Mouse (Mus musculus): Measurements from ENCODE around the gene Trpv4. TPM values are rescaled to one million over a fixed set of nuclear protein-coding genes. Genes with fewer than 3 reads are reported as not detected.

Trpv4 gene
- polyA plus RNA-seq, 1 experiment = 0.14 TPM

DNA sequence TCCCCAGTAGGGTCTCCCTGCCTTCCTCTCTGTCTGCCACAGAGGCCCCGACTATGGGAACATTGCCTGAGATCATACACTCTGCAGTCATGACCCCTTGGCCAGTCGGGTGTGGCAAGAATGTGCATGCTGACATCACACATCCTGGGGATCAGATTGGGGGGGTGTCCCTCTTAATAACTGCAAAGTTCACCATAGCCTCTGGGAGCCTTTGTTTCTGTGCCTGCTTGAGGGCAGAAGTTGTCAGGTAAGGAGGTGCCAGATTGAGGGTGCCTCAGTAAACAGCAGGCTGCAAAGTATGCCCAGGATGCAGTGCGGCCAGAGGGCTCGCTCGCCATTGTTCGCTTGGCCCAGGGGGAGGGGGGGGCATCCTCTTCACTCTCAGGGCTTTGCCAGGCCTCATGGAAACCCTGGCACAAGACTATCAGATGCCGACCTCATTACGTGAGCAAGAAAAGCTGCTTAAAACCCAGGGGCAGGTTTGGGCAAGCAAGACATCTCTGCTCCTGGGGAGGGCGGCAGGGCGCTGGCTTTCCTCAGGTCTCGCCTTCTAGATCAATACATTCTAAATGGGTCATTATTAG lies 9.4 kb downstream of the Trpv4 start:
- TF ChIP-seq GATA1 (IDR thresholded peaks at IDR 0.05; ENCODE audit: low read length) = no peak

DNA sequence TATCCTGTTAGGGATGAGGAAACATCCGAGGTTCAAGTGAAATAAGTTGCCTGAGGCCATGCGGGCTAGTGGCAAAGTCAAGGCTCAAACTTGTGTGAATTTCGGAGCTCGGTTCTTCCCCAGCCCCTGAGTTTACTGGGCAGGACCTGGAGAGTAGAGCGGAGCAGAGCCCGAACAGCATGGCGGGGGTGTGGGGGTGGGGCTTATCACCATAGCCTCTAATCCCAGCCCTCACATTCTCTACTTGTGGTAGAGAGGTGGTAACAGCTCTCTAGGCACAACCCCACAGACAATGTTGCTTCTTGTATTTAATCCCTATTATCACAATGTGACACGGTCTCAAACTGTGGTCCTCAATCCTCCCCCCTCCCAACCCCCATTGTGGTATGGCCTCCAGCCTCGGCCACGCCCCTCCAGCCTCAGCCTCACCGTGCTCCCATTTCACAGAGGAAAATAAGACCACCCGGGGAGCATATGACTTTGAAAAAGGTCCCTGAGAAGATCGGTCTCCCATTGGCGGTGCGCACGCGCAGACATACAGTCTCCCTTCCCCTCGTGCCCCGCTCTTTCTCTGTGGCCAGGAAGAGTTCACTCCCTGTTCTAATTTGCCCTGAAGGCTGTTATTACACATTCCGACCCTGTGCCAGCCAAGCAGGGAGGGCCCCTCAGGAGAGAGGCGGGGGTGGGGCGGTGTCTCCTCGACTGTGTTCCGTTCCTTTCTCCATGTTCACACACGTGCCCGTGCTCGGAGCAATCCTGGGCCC lies 10.8 kb downstream of the Trpv4 start:
- no peak for TF ChIP-seq GATA1 (IDR thresholded peaks at IDR 0.05; ENCODE audit: low read length)

DNA sequence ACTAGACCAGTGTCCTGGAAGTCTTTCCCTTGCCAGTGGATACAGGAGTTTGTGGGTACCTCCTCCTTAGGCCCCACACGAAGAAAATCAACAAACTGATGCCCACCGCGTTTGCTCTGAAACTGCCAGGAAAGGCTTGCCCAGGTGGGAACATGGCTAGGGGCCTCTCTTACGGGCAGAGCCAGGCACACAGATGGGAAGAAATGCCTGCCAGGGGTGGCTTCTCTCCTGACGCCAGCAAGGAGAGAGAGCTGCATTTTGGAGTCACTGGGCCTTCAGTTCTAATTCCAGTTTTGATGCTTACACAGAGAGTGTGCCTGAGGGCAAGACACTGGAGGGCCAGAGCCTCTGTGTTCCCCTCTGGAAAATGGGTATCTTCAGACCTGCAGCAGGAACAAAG lies 12.3 kb downstream of the Trpv4 start:
- no peak for TF ChIP-seq GATA1 (IDR thresholded peaks at IDR 0.05; ENCODE audit: low read length)

DNA sequence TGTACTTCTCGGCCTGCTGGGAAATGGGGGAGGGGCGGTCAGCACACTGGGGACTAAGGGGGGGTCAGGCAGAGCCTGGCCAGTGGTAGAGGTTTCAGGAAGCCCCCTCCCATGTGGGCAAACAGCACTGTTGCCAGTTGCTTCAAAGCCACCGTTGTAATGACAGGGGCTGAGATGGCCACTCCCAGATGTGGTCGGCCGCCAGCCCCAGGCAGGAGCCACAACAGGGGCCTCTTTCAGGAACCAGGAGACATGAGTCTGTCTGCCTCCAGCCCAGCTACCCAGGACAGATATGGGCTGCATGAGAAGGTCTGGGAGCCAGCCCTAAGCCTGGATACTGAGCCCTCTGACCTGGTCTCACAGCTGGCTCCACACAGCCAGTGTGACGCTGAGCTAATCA lies 13.3 kb downstream of the Trpv4 start:
- TF ChIP-seq GATA1 (IDR thresholded peaks at IDR 0.05; ENCODE audit: low read length) = no peak

DNA sequence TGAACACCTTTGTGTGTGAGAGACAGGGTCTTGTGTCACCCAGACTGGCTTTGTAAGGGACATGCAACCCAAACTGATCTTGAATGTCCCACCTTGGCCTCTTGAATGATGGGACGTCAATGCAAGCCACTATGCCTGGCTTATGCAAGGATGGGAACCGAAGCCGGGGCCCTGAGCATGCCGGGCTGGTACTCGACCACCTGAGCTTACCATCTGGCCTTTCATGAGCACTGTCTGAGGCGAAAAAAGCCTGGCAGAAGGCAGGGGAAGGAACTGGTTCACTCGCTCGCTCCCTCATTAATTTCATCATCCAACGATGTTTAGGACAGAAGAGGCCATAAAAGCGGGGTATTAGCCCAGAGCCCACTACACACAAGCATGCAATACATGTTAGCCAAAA lies 17.4 kb downstream of the Trpv4 start:
- no peak for TF ChIP-seq GATA1 (IDR thresholded peaks at IDR 0.05; ENCODE audit: low read length)

DNA sequence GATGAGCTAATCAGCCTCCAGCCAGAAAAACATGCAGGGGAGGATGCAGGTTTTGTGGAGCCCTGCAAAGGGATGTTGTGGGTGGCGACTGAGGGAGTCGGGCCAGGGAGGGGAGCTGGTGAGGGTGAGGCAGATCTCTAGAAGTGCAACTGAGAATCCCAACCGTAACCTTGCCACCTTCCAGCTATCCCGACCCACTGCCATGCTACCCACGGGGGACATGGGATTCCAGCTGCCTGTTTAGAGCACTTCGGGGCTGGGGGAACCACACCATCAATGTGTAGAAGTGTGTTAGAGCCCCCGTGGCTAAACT lies 18.6 kb downstream of the Trpv4 start:
- no peak for TF ChIP-seq GATA1 (IDR thresholded peaks at IDR 0.05; ENCODE audit: low read length)

DNA sequence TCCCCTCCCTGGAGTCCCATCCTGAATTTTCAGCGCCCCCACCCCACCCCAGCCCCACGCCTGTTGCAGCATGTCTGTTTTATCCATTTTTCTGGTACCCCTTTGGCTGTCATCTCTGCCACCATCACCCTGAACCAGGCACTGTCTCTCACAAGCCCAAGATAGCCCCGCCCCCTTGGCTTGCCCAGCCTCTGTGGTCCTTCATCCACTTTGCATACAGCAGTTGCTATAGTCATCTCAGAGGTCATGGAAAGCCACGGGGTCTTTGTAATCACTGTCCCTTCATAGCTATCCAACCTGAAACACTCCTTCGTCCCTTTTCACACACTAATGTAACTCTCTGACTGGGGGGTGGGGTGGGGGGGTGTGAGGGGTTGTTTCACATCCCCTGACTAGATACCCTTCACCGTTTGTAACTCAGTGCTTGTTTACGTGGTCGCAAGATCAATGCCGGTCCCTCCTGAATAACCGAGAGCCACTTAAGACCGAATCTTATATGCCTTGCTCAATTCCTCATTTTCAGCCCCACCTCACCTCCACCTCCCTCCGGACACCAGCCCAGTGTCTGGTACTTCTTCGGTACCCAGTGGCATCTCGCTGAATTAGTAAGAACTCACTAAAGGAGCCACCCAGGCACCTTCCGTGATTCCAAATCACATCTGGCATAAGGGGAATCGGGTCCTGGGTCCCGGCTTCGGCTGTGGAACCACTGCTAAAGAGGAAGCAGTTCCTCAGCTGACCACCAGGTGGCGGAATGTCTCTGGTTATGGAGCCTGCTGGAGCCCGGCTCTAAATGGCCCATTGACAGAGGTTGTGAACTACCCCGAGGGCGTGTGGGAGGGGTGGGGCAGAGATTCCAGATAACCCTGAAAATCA lies 19.2 kb downstream of the Trpv4 start:
- no peak for TF ChIP-seq GATA1 (IDR thresholded peaks at IDR 0.05; ENCODE audit: low read length)

DNA sequence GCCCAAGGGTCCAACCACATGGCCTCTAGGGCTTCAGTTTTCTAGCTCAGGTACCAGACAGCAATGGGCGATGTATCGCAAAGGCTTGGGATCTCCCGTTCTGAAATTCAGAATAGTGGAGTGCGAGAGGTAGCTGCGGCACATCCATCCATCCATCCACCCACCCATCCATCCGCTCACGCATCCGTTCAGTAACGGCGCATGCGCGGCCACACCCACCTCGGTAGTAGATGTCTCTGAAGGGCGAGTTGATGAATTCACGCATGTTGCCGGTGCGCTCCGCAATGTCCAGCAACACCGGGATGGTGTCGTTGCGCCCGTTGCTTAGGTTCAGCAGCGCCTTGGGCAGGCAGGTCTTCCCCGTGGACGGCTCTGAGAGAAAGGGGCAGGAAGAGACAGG lies 22.1 kb downstream of the Trpv4 start:
- no peak for TF ChIP-seq GATA1 (IDR thresholded peaks at IDR 0.05; ENCODE audit: low read length)

DNA sequence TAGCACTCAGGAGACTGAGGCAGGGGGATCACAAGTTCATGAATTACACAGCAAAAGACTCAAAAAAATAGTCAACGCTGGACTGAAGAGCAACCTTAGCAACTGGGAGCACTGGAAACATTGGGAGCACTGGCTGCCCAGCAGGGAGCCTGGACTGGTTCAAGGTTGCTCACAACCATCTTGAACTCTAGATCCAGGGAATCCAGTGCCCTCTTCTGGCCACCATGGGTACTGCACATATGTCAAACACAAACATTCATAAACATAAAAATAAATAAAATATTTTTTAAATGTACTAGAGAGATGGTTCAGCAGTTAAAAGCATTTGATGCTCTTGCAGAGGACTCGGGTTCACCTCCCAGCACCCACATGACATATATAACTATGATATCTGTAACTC lies 26.9 kb downstream of the Trpv4 start:
- TF ChIP-seq GATA1 (IDR thresholded peaks at IDR 0.05; ENCODE audit: low read length) = no peak

DNA sequence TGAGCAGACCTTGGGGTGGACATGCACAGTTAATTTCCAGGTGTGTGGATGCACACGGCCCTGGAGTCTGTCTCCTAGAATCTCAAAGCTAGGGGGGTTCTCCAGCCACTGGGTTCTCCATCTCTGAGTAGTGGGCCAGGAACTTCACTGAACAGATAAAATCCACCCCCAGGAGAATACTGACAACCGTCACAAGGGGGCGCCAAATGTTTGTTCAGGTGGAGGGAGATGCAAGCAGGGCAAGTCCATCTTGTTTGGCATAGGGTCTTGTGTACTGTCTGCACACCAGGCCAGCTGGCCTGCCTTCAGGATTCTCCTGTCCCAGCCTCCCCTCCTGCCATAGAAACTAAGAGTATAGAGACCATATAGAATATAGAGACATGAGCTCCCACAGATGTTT lies 32.6 kb downstream of the Trpv4 start:
- no peak for TF ChIP-seq GATA1 (IDR thresholded peaks at IDR 0.05; ENCODE audit: low read length)

DNA sequence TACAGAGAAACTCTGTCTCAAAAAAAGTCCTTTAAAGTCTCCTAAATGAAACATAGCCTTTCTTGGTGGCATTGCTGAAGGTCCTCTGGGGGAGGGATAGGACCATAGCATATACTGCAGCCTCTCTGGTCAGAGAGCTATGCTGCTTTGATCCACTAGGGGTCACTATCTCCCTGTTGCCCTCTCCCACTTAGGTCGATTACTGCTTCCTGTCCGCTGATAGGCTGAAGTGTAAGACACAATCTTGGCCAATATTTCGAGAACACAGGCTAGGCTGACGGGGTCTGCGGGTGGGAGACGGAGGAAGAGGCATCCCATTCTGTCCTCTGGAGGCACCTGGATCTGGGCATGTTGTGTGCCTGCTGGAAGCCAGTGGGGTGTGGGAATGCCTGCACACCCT lies 37.9 kb downstream of the Trpv4 start:
- TF ChIP-seq GATA1 (IDR thresholded peaks at IDR 0.05; ENCODE audit: low read length) = no peak

DNA sequence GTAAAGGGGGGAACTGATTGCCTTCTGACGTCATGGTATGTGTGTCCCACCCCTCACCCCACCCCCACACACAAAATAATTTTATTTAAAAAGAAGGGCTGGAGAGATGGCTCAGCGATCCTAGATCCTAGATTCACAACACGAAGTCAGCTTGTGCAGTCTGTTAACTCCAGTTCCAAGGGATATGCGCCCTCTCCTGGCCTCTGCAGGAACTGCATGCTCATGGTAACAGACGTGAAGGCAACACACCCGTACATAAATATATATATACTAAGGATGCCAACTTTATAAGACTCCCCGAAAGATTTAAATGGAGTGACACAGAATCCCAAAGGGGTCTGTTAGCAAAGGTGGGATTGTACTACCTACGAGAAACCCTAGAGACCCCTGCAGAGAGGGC lies 39.4 kb downstream of the Trpv4 start:
- TF ChIP-seq GATA1 (IDR thresholded peaks at IDR 0.05; ENCODE audit: low read length) = no peak

DNA sequence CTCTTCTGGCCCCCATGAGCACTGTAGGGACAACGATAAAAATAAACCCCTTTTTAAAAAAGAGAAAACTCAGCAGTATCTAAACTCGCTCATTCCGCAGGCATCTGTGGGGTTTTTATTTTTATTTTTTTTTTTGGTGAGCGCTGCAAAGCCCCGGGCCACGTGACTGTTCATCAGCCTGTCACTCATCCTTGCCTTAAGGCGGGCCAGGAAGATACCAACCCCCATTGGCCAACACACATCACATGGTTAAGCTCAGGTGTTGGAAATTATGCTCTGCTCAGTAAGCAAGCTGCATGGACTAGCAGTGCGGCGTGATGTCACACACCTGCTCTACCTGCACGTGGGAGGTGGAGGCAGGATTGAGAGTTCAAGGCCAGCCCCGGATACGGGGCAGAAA lies 40.4 kb downstream of the Trpv4 start:
- TF ChIP-seq GATA1 (IDR thresholded peaks at IDR 0.05; ENCODE audit: low read length) = no peak

DNA sequence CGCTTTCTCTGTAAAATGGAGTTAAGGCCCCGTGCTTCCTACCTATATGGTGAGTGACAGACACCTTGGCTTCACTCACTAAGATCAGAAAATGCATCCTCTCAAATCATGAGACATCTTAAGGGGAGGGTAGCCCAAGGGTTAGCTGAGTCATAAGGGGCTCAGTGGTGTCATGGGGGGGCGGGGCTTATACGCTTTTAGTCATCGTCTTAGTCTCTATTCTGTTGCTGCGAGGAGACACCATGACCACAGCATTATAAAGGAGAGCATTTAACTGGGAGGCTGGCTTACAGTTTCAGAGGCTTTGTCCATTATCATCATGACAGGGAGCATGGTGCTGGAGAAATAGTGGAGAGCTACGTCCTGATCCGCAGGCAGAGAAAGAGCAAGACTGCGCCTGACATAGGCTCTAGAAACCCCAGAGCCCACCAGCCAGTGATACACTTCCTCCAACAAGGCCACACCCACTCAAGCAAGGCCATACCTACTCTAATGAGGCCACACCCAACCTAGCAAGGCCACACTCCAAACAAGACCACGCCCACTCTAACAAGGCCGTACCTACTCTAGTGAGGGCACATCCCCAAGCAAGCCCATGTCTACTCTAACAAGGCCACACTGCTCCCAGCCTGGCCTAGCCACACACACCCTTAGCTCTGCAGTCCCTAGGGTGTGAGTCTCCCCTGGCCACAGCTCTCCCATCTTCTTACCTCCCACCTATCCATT lies 41.7 kb downstream of the Trpv4 start:
- TF ChIP-seq GATA1 (IDR thresholded peaks at IDR 0.05; ENCODE audit: low read length) = no peak

DNA sequence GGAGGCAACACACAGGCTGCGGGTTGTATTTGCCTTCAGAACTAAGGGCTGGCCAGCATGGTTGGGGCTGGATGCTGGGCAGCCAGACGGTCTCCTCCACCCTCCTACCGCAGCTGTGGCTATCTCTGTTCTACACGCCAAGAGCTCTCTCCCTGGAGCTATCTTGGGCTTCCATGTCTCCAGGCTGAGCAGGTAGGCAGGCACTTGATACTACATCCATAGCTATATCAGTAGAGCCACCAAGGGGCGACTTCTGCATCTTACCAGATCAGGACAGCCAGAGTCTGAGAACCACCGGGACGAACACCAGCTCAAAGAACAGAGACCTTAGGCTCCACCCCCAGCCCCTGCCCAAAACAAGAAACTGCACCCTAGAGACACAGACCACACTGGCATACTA lies 43.4 kb downstream of the Trpv4 start:
- no peak for TF ChIP-seq GATA1 (IDR thresholded peaks at IDR 0.05; ENCODE audit: low read length)
